Mouse (Mus musculus): ENCODE results near the gene B4gat1.
A peak's percentile ranks its signal among the peaks of the same experiment; 100 is the strongest.
"Not testable (repeated sequence)": the region's sequence is repeated elsewhere in the genome, so short reads cannot be mapped to it uniquely, and the experiment has no call there.

B4gat1 gene

DNA sequence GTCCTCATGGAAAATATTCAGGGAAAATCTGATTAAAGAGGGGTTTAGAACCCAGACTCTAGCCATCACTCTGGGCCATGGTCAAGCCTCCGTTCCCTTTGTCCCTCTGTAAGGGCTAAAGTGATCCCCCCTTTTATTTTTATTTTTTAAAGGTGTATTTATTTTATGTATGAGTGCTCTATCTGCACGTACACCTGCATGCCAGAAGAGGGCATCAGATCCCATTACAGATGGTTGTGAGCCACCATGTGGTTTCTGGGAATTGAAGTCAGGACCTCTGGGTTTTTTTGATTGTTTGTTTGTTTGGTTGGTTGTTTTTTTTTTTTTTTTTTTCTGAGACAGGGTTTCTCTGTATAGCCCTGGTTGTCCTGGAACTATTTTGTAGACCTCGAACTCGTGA is 47.9 kb downstream of the B4gat1 start:
- not testable (repeated sequence) for DNase-seq

- DNase-seq: peak; percentile 92
These were observed 49.5 kb downstream of the B4gat1 start, which contains the start of gene Yif1a for GRCm38 (mm10) chr19:5087884-5088728. Yif1a (plus strand) TSS chr19:5088538.

DNA sequence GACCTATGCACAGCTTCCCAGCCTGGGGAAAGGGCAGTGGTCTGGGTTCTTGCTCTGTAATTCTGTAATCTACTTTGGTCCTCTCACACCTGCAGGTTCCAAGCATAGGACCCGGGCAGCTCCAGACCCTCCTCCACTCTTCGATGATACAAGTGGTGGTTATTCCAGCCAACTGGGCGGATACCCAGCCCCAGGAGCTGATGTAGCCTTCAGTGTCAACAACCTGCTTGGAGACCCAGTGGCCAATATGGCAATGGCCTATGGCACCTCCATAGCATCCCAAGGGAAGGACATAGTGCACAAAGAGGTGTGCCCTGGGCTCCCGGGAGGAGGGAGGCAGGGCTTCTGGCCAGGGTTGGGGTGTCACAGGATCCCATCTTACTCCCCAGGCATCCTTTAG is 50.7 kb downstream of the B4gat1 start:
- no peak for DNase-seq

Measured in right cerebral cortex, postnatal 25 days (tissue).